Mouse (Mus musculus): ENCODE results near the gene Rnd1. TPM values are rescaled to one million over a fixed set of nuclear protein-coding genes. Genes with fewer than 3 reads are reported as not detected.

Rnd1 gene
- 34.1 and 56.6 TPM in 2 replicates for total RNA-seq (2014; rRNA removed)
- polyA plus RNA-seq (2015; fragmentation: Nextera tagmentation; extraction: Ambion mirVana): 20.9 and 24.1 TPM in 2 replicates

- H3K36me3 ChIP-seq (ENCODE audit: insufficient read depth): no peaks in the 10 kb centered on the region
- peak within 1 kb of the TSS; percentile 89 for H3K4me2 ChIP-seq (ENCODE audit: low read depth)
- peaks cover 12% of the 10 kb centered on the region for H3K4me1 ChIP-seq (ENCODE audit: insufficient read depth)
- H3K9me3 ChIP-seq (ENCODE audit: low read length): no peaks in the 10 kb centered on the region
- peak; percentile 41 for TF ChIP-seq CTCF (IDR thresholded peaks at IDR 0.05; ENCODE audit: low read depth)
- H3K4me3 ChIP-seq (ENCODE audit: low read depth, low read length): peak within 1 kb of the TSS; percentile 53
- DNase-seq: peak; percentile 94
- H3K9ac ChIP-seq: peak within 1 kb of the TSS; percentile 59
- no peaks in the 10 kb centered on the region for H3K27me3 ChIP-seq (ENCODE audit: insufficient read depth, low read length)
- WGBS: under 1% methylated on average over 37 of the region's 37 CpGs
- no peak within 1 kb of the TSS; the same call in 1 of the 2 replicates for H3K27ac ChIP-seq (ENCODE audit: low read depth, low read length)
- peak; percentile 97 for ATAC-seq
Observed at GRCm38 (mm10) chr15:98676940-98677728, at the start of gene Rnd1. Gene Rnd1, minus strand, starts transcription at chr15:98677461.

- ATAC-seq: no peak
- Histone ChIP-seq H3K4me3 (ENCODE audit: low read depth, low read length) (0 out of 2 replicates have a peak overlapping the region, but pooled peaks have one; percentile 33), H3K4me1 (ENCODE audit: insufficient read depth) (0 out of 2 replicates have a peak, but pooled peaks cover 9% of the 10 kb centered on the region), H3K9me3 (ENCODE audit: low read length) (no peaks in the 10 kb centered on the region), H3K36me3 (ENCODE audit: insufficient read depth) (no peaks in the 10 kb centered on the region), H3K4me2 (ENCODE audit: low read depth) (peak overlapping the region; percentile 79), H3K27me3 (ENCODE audit: insufficient read depth, low read length) (0 out of 2 replicates have a peak, but pooled peaks cover 11% of the 10 kb centered on the region), H3K27ac (ENCODE audit: low read depth, low read length) (no peak overlapping the region), H3K9ac (no peak overlapping the region)
- WGBS: 44% methylated on average over 7 of the region's 7 CpGs
- DNase-seq: no peak
- no peak for TF ChIP-seq CTCF (IDR thresholded peaks at IDR 0.05; ENCODE audit: low read depth)
Observed at GRCm38 (mm10) chr15:98726746-98727145, 49.5 kb upstream of the Rnd1 start.

- WGBS: 73% methylated on average over 4 of the region's 4 CpGs
- Histone ChIP-seq H3K9ac (no peak overlapping the region), H3K4me3 (ENCODE audit: low read depth, low read length) (no peak overlapping the region), H3K9me3 (ENCODE audit: low read length) (no peaks in the 10 kb centered on the region), H3K36me3 (ENCODE audit: insufficient read depth) (no peaks in the 10 kb centered on the region), H3K27me3 (ENCODE audit: insufficient read depth, low read length) (0 out of 2 replicates have a peak, but pooled peaks cover 15% of the 10 kb centered on the region), H3K27ac (ENCODE audit: low read depth, low read length) (no peak overlapping the region), H3K4me2 (ENCODE audit: low read depth) (no peak overlapping the region), H3K4me1 (ENCODE audit: insufficient read depth) (0 out of 2 replicates have a peak, but pooled peaks cover 9% of the 10 kb centered on the region)
- DNase-seq (no peak), ATAC-seq (no peak)
- no peak for TF ChIP-seq CTCF (IDR thresholded peaks at IDR 0.05; ENCODE audit: low read depth)
Observed at GRCm38 (mm10) chr15:98726079-98726478, 48.8 kb upstream of the Rnd1 start.

- 0 out of 2 replicates have a peak overlapping the region, but pooled peaks have one; percentile 10 for H3K4me2 ChIP-seq (ENCODE audit: low read depth)
- H3K27me3 ChIP-seq (ENCODE audit: insufficient read depth, low read length): 0 out of 2 replicates have a peak, but pooled peaks cover 15% of the 10 kb centered on the region
- no peaks in the 10 kb centered on the region for H3K36me3 ChIP-seq (ENCODE audit: insufficient read depth)
- no peak for DNase-seq
- H3K4me3 ChIP-seq (ENCODE audit: low read depth, low read length): no peak overlapping the region
- no peaks in the 10 kb centered on the region for H3K9me3 ChIP-seq (ENCODE audit: low read length)
- TF ChIP-seq CTCF (IDR thresholded peaks at IDR 0.05; ENCODE audit: low read depth): no peak
- no peak for ATAC-seq
- no peak overlapping the region for H3K9ac ChIP-seq
- no peak overlapping the region for H3K27ac ChIP-seq (ENCODE audit: low read depth, low read length)
- 39% methylated on average over 19 of the region's 19 CpGs for WGBS
- 0 out of 2 replicates have a peak, but pooled peaks cover 9% of the 10 kb centered on the region for H3K4me1 ChIP-seq (ENCODE audit: insufficient read depth)
Observed at GRCm38 (mm10) chr15:98724441-98724840, 47.2 kb upstream of the Rnd1 start.

GRCm38 (mm10) chr15:98722854-98723253 lies 45.6 kb upstream of the Rnd1 start:
- ATAC-seq: no peak
- H3K36me3 ChIP-seq (ENCODE audit: insufficient read depth): no peaks in the 10 kb centered on the region
- WGBS: 59% methylated on average over 14 of the region's 14 CpGs
- H3K4me2 ChIP-seq (ENCODE audit: low read depth): no peak overlapping the region
- TF ChIP-seq CTCF (IDR thresholded peaks at IDR 0.05; ENCODE audit: low read depth): no peak
- 0 out of 2 replicates have a peak, but pooled peaks cover 4% of the 10 kb centered on the region for H3K27me3 ChIP-seq (ENCODE audit: insufficient read depth, low read length)
- no peak overlapping the region for H3K27ac ChIP-seq (ENCODE audit: low read depth, low read length)
- H3K9me3 ChIP-seq (ENCODE audit: low read length): no peaks in the 10 kb centered on the region
- H3K9ac ChIP-seq: no peak overlapping the region
- DNase-seq: no peak
- 0 out of 2 replicates have a peak, but pooled peaks cover 9% of the 10 kb centered on the region for H3K4me1 ChIP-seq (ENCODE audit: insufficient read depth)
- no peak overlapping the region for H3K4me3 ChIP-seq (ENCODE audit: low read depth, low read length)

GRCm38 (mm10) chr15:98722191-98722590 lies 44.9 kb upstream of the Rnd1 start:
- DNase-seq (peak; percentile 29), ATAC-seq (no peak)
- Histone ChIP-seq H3K27me3 (ENCODE audit: insufficient read depth, low read length) (0 out of 2 replicates have a peak, but pooled peaks cover 4% of the 10 kb centered on the region), H3K4me3 (ENCODE audit: low read depth, low read length) (no peak overlapping the region), H3K9me3 (ENCODE audit: low read length) (no peaks in the 10 kb centered on the region), H3K4me2 (ENCODE audit: low read depth) (no peak overlapping the region), H3K4me1 (ENCODE audit: insufficient read depth) (0 out of 2 replicates have a peak, but pooled peaks cover 6% of the 10 kb centered on the region), H3K9ac (no peak overlapping the region), H3K27ac (ENCODE audit: low read depth, low read length) (no peak overlapping the region), H3K36me3 (ENCODE audit: insufficient read depth) (no peaks in the 10 kb centered on the region)
- no peak for TF ChIP-seq CTCF (IDR thresholded peaks at IDR 0.05; ENCODE audit: low read depth)
- WGBS: 31% methylated on average over 8 of the region's 8 CpGs

GRCm38 (mm10) chr15:98717301-98717700 lies 40.0 kb upstream of the Rnd1 start:
- Histone ChIP-seq H3K36me3 (ENCODE audit: insufficient read depth) (no peaks in the 10 kb centered on the region), H3K27ac (ENCODE audit: low read depth, low read length) (no peak overlapping the region), H3K27me3 (ENCODE audit: insufficient read depth, low read length) (0 out of 2 replicates have a peak, but pooled peaks cover 4% of the 10 kb centered on the region), H3K9ac (no peak overlapping the region), H3K4me3 (ENCODE audit: low read depth, low read length) (no peak overlapping the region), H3K4me2 (ENCODE audit: low read depth) (no peak overlapping the region), H3K9me3 (ENCODE audit: low read length) (no peaks in the 10 kb centered on the region), H3K4me1 (ENCODE audit: insufficient read depth) (no peaks in the 10 kb centered on the region)
- TF ChIP-seq CTCF (IDR thresholded peaks at IDR 0.05; ENCODE audit: low read depth): no peak
- no peak for DNase-seq
- no peak for ATAC-seq
- 69% methylated on average over 16 of the region's 16 CpGs for WGBS

All from forebrain, postnatal 0 days (tissue).